Mouse (Mus musculus): ENCODE results near the gene Olfml3. TPM values are rescaled to one million over a fixed set of nuclear protein-coding genes. Genes with fewer than 3 reads are reported as not detected.

The Olfml3 gene
- polyA plus RNA-seq, 1 experiment from 2014 or later: 80.7 TPM

GRCm38 (mm10) chr3:103716774-103717760, 20.7 kb downstream of the Olfml3 start:
- ATAC-seq (ENCODE audit: borderline replicate concordance, extremely low read depth, low FRiP score, low TSS enrichment): peak; percentile 35; the same call in 1 of the 2 replicates
- Histone ChIP-seq H3K9me3 (no peaks in the 10 kb centered on the region), H3K27me3 (no peaks in the 10 kb centered on the region), H3K4me3 (no peak overlapping the region), H3K4me2 (no peak overlapping the region), H3K4me1 (peaks cover 32% of the 10 kb centered on the region), H3K27ac (peak overlapping the region; percentile 89), H3K9ac (no peak overlapping the region), H3K36me3 (no peaks in the 10 kb centered on the region)
- WGBS: 42% methylated on average over 15 of the region's 15 CpGs

- no peak overlapping the region for H3K4me2 ChIP-seq
- H3K27ac ChIP-seq: peak overlapping the region; percentile 89
- ATAC-seq (ENCODE audit: borderline replicate concordance, extremely low read depth, low FRiP score, low TSS enrichment): peak; percentile 89
- no peaks in the 10 kb centered on the region for H3K27me3 ChIP-seq
- H3K9ac ChIP-seq: no peak overlapping the region
- no peak overlapping the region for H3K4me3 ChIP-seq
- H3K4me1 ChIP-seq: peaks cover 32% of the 10 kb centered on the region
- H3K36me3 ChIP-seq: no peaks in the 10 kb centered on the region
- H3K9me3 ChIP-seq: no peaks in the 10 kb centered on the region
- WGBS: 35% methylated on average over 11 of the region's 11 CpGs
These were observed 21.8 kb downstream of the Olfml3 start for GRCm38 (mm10) chr3:103715762-103716693.

- Histone ChIP-seq H3K9ac (no peak overlapping the region), H3K4me2 (no peak overlapping the region), H3K27ac (no peak overlapping the region), H3K27me3 (no peaks in the 10 kb centered on the region), H3K4me3 (no peak overlapping the region), H3K9me3 (no peaks in the 10 kb centered on the region), H3K4me1 (peaks cover 32% of the 10 kb centered on the region), H3K36me3 (no peaks in the 10 kb centered on the region)
- WGBS: 68% methylated on average over 8 of the region's 8 CpGs
- no peak for ATAC-seq (ENCODE audit: borderline replicate concordance, extremely low read depth, low FRiP score, low TSS enrichment)
These were observed 22.9 kb downstream of the Olfml3 start for GRCm38 (mm10) chr3:103714942-103715341.

- no peak; the same call in 1 of the 2 replicates for ATAC-seq (ENCODE audit: borderline replicate concordance, extremely low read depth, low FRiP score, low TSS enrichment)
- no peak overlapping the region for H3K4me3 ChIP-seq
- 66% methylated on average over 7 of the region's 7 CpGs for WGBS
- no peak overlapping the region for H3K4me2 ChIP-seq
- peaks cover 30% of the 10 kb centered on the region for H3K4me1 ChIP-seq
- no peaks in the 10 kb centered on the region for H3K9me3 ChIP-seq
- no peak overlapping the region for H3K27ac ChIP-seq
- H3K9ac ChIP-seq: no peak overlapping the region
- H3K36me3 ChIP-seq: no peaks in the 10 kb centered on the region
- H3K27me3 ChIP-seq: no peaks in the 10 kb centered on the region
These were observed 23.4 kb downstream of the Olfml3 start for GRCm38 (mm10) chr3:103714236-103714875.

- Histone ChIP-seq H3K27me3 (no peaks in the 10 kb centered on the region), H3K4me2 (no peak overlapping the region), H3K9me3 (no peaks in the 10 kb centered on the region), H3K9ac (no peak overlapping the region), H3K4me3 (no peak overlapping the region), H3K27ac (no peak overlapping the region), H3K4me1 (peaks cover 19% of the 10 kb centered on the region), H3K36me3 (no peaks in the 10 kb centered on the region)
- no peak for ATAC-seq (ENCODE audit: borderline replicate concordance, extremely low read depth, low FRiP score, low TSS enrichment)
- WGBS: 94% methylated on average over 4 of the region's 4 CpGs
These were observed 25.6 kb downstream of the Olfml3 start for GRCm38 (mm10) chr3:103712196-103712595.

GRCm38 (mm10) chr3:103709470-103710040, 28.2 kb downstream of the Olfml3 start:
- ATAC-seq (ENCODE audit: borderline replicate concordance, extremely low read depth, low FRiP score, low TSS enrichment): no peak
- Histone ChIP-seq H3K4me1 (0 out of 2 replicates have a peak, but pooled peaks cover 6% of the 10 kb centered on the region), H3K4me3 (no peak overlapping the region), H3K27me3 (no peaks in the 10 kb centered on the region), H3K9ac (no peak overlapping the region), H3K9me3 (no peaks in the 10 kb centered on the region), H3K4me2 (no peak overlapping the region), H3K27ac (no peak overlapping the region), H3K36me3 (no peaks in the 10 kb centered on the region)
- 83% methylated on average over 5 of the region's 5 CpGs for WGBS

- H3K9me3 ChIP-seq: no peaks in the 10 kb centered on the region
- no peak overlapping the region for H3K4me3 ChIP-seq
- 0 out of 2 replicates have a peak, but pooled peaks cover 6% of the 10 kb centered on the region for H3K4me1 ChIP-seq
- no peak for ATAC-seq (ENCODE audit: borderline replicate concordance, extremely low read depth, low FRiP score, low TSS enrichment)
- no peaks in the 10 kb centered on the region for H3K36me3 ChIP-seq
- no peak overlapping the region for H3K4me2 ChIP-seq
- H3K9ac ChIP-seq: no peak overlapping the region
- 61% methylated on average over 12 of the region's 12 CpGs for WGBS
- H3K27me3 ChIP-seq: no peaks in the 10 kb centered on the region
- no peak overlapping the region for H3K27ac ChIP-seq
These were observed 32.4 kb downstream of the Olfml3 start for GRCm38 (mm10) chr3:103705426-103705825.

- ATAC-seq (ENCODE audit: borderline replicate concordance, extremely low read depth, low FRiP score, low TSS enrichment): no peak
- 63% methylated on average over 6 of the region's 6 CpGs for WGBS
- Histone ChIP-seq H3K9ac (no peak overlapping the region), H3K4me2 (no peak overlapping the region), H3K27me3 (no peaks in the 10 kb centered on the region), H3K4me3 (no peak overlapping the region), H3K4me1 (0 out of 2 replicates have a peak, but pooled peaks cover 6% of the 10 kb centered on the region), H3K27ac (no peak overlapping the region), H3K36me3 (no peaks in the 10 kb centered on the region), H3K9me3 (no peaks in the 10 kb centered on the region)
These were observed 33.1 kb downstream of the Olfml3 start for GRCm38 (mm10) chr3:103704661-103705060.

GRCm38 (mm10) chr3:103696388-103696925, 41.3 kb downstream of the Olfml3 start:
- Histone ChIP-seq H3K9me3 (no peaks in the 10 kb centered on the region), H3K27ac (no peak overlapping the region), H3K36me3 (no peaks in the 10 kb centered on the region), H3K4me2 (no peak overlapping the region), H3K4me3 (no peak overlapping the region), H3K9ac (no peak overlapping the region), H3K27me3 (no peaks in the 10 kb centered on the region), H3K4me1 (no peaks in the 10 kb centered on the region)
- ATAC-seq (ENCODE audit: borderline replicate concordance, extremely low read depth, low FRiP score, low TSS enrichment): no peak
- WGBS: 97% methylated on average over 1 of the region's 1 CpGs

- Histone ChIP-seq H3K27me3 (no peaks in the 10 kb centered on the region), H3K9me3 (no peaks in the 10 kb centered on the region), H3K36me3 (no peaks in the 10 kb centered on the region), H3K4me1 (no peaks in the 10 kb centered on the region), H3K9ac (no peak overlapping the region), H3K4me3 (no peak overlapping the region), H3K4me2 (no peak overlapping the region), H3K27ac (no peak overlapping the region)
- no peak for ATAC-seq (ENCODE audit: borderline replicate concordance, extremely low read depth, low FRiP score, low TSS enrichment)
- 59% methylated on average over 3 of the region's 3 CpGs for WGBS
These were observed 42.2 kb downstream of the Olfml3 start for GRCm38 (mm10) chr3:103695556-103695955.

GRCm38 (mm10) chr3:103690506-103690905, 47.3 kb downstream of the Olfml3 start:
- no peak for ATAC-seq (ENCODE audit: borderline replicate concordance, extremely low read depth, low FRiP score, low TSS enrichment)
- no peaks in the 10 kb centered on the region for H3K4me1 ChIP-seq
- no peaks in the 10 kb centered on the region for H3K27me3 ChIP-seq
- no peaks in the 10 kb centered on the region for H3K36me3 ChIP-seq
- no peak overlapping the region for H3K4me2 ChIP-seq
- H3K9me3 ChIP-seq: no peaks in the 10 kb centered on the region
- 69% methylated on average over 3 of the region's 3 CpGs for WGBS
- no peak overlapping the region for H3K27ac ChIP-seq
- H3K4me3 ChIP-seq: no peak overlapping the region
- no peak overlapping the region for H3K9ac ChIP-seq
